Mouse (Mus musculus): ENCODE results near the gene Cilp2. TPM values are rescaled to one million over a fixed set of nuclear protein-coding genes. Genes with fewer than 3 reads are reported as not detected.

The Cilp2 gene
- total and polyA plus RNA-seq, 3 experiments, result 1.5 to 16.8 (median 1.9) TPM

GRCm38 (mm10) chr8:69876967-69877366 is 10.5 kb downstream of the Cilp2 start:
- H3K9ac ChIP-seq (ENCODE audit: low read depth, low read length), result no peak overlapping the region
- intact Hi-C loops (cut with DNase I), result no loop called here
- H3K27me3 ChIP-seq (ENCODE audit: control insufficient read depth, insufficient read depth, low read length), result peaks cover 13% of the 10 kb centered on the region
- TF ChIP-seq POLR2A (IDR thresholded peaks at IDR 0.05; ENCODE audit: insufficient read depth, low read depth, low read length), result no peak
- no peak for TF ChIP-seq EP300 (IDR thresholded peaks at IDR 0.05; ENCODE audit: insufficient read depth, low read depth, low read length)
- TF ChIP-seq CTCF (IDR thresholded peaks at IDR 0.05), result no peak
- no peaks in the 10 kb centered on the region for H3K79me2 ChIP-seq (replicated peaks; ENCODE audit: control insufficient read depth, insufficient read depth, low read length)
- no peak for DNase-seq
- H3K4me3 ChIP-seq, result no peak overlapping the region
- WGBS, result 79% methylated on average over 10 of the region's 10 CpGs
- no peaks in the 10 kb centered on the region for H3K4me1 ChIP-seq (ENCODE audit: control insufficient read depth, insufficient read depth, low read length)
- H3K36me3 ChIP-seq (ENCODE audit: control insufficient read depth, insufficient read depth, low read length), result no peaks in the 10 kb centered on the region
- no peak overlapping the region for H3K27ac ChIP-seq

GRCm38 (mm10) chr8:69876097-69876496 is 11.4 kb downstream of the Cilp2 start:
- WGBS, result 46% methylated on average over 10 of the region's 10 CpGs
- no peaks in the 10 kb centered on the region for H3K36me3 ChIP-seq (ENCODE audit: control insufficient read depth, insufficient read depth, low read length)
- H3K27ac ChIP-seq, result no peak overlapping the region
- intact Hi-C loops (cut with DNase I), result no loop called here
- no peaks in the 10 kb centered on the region for H3K79me2 ChIP-seq (replicated peaks; ENCODE audit: control insufficient read depth, insufficient read depth, low read length)
- no peak for DNase-seq
- no peak overlapping the region for H3K4me3 ChIP-seq
- peaks cover 4% of the 10 kb centered on the region for H3K27me3 ChIP-seq (ENCODE audit: control insufficient read depth, insufficient read depth, low read length)
- no peaks in the 10 kb centered on the region for H3K4me1 ChIP-seq (ENCODE audit: control insufficient read depth, insufficient read depth, low read length)
- H3K9ac ChIP-seq (ENCODE audit: low read depth, low read length), result no peak overlapping the region
- TF ChIP-seq POLR2A (IDR thresholded peaks at IDR 0.05; ENCODE audit: insufficient read depth, low read depth, low read length), result no peak
- TF ChIP-seq EP300 (IDR thresholded peaks at IDR 0.05; ENCODE audit: insufficient read depth, low read depth, low read length), result no peak
- TF ChIP-seq CTCF (IDR thresholded peaks at IDR 0.05), result no peak

- DNase-seq, result no peak
- intact Hi-C loops (cut with DNase I), result loop anchor here (1.0 to 2.0 kb wide), 4 partner anchors 17 to 296 kb away; no protein-coding TSS in a partner anchor
- WGBS, result 72% methylated on average over 13 of the region's 13 CpGs
- Histone ChIP-seq H3K79me2 (replicated peaks; ENCODE audit: control insufficient read depth, insufficient read depth, low read length) (no peaks in the 10 kb centered on the region), H3K4me3 (no peak overlapping the region), H3K27me3 (ENCODE audit: control insufficient read depth, insufficient read depth, low read length) (no peaks in the 10 kb centered on the region), H3K27ac (no peak overlapping the region), H3K36me3 (ENCODE audit: control insufficient read depth, insufficient read depth, low read length) (no peaks in the 10 kb centered on the region), H3K9ac (ENCODE audit: low read depth, low read length) (no peak overlapping the region), H3K4me1 (ENCODE audit: control insufficient read depth, insufficient read depth, low read length) (no peaks in the 10 kb centered on the region)
- TF ChIP-seq EP300 (IDR thresholded peaks at IDR 0.05; ENCODE audit: insufficient read depth, low read depth, low read length) (no peak), POLR2A (IDR thresholded peaks at IDR 0.05; ENCODE audit: insufficient read depth, low read depth, low read length) (no peak), CTCF (IDR thresholded peaks at IDR 0.05) (no peak)
Observed at GRCm38 (mm10) chr8:69874654-69875053, 12.8 kb downstream of the Cilp2 start.

DNA sequence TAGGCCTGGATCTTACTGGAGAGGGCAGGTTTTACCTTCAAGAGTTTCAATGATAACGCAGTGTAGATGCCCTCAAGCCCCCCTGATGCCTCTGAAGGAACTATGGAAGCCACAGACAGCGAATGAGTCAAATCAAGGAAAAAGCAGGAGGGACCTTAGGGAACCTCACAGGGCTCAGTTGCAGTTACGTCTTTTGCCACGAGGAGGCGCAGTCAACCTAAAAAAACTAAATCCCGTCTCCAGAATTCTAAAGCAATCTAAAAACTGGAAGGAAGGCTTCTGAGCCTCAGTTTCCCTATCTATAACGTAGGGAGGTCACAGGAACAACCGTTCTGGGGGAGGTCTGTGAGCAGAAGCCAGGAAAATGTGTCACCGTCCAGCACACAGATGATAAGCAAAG is 13.3 kb downstream of the Cilp2 start:
- Histone ChIP-seq H3K27ac (no peak overlapping the region), H3K4me1 (ENCODE audit: control insufficient read depth, insufficient read depth, low read length) (no peaks in the 10 kb centered on the region), H3K79me2 (replicated peaks; ENCODE audit: control insufficient read depth, insufficient read depth, low read length) (no peaks in the 10 kb centered on the region), H3K4me3 (no peak overlapping the region), H3K36me3 (ENCODE audit: control insufficient read depth, insufficient read depth, low read length) (no peaks in the 10 kb centered on the region), H3K27me3 (ENCODE audit: control insufficient read depth, insufficient read depth, low read length) (no peaks in the 10 kb centered on the region), H3K9ac (ENCODE audit: low read depth, low read length) (no peak overlapping the region)
- TF ChIP-seq POLR2A (IDR thresholded peaks at IDR 0.05; ENCODE audit: insufficient read depth, low read depth, low read length) (no peak), EP300 (IDR thresholded peaks at IDR 0.05; ENCODE audit: insufficient read depth, low read depth, low read length) (0 out of 2 replicates have a peak, but pooled peaks have one; percentile 41), CTCF (IDR thresholded peaks at IDR 0.05) (peak; percentile 99)
- 8% methylated on average over 9 of the region's 9 CpGs for WGBS
- DNase-seq, result peak; percentile 51 to 78
- intact Hi-C loops (cut with DNase I), result loop anchor here (1.0 to 2.0 kb wide), 4 partner anchors 17 to 297 kb away; no protein-coding TSS in a partner anchor

DNA sequence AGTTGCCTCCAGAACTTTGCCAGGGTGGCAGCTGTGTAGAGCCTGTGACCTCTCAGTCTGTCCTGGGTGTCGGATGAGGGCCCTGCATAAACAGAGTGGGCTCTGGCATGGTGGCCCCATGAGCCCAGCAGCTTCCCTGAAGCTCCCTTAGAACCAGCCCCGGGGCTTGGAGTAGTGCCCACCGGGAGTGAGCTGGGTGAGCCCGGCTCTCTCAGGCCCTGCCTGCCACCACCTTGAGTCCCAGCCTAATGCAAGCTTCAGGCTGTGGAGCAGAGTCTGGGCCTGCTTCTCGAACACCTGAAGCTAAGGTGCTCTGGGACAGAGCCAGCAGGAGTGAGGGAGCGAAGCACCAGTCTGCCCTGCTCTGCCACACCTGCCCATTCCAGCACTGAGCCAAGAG is 16.6 kb downstream of the Cilp2 start:
- H3K27ac ChIP-seq, result no peak overlapping the region
- intact Hi-C loops (cut with DNase I), result no loop called here
- no peaks in the 10 kb centered on the region for H3K27me3 ChIP-seq (ENCODE audit: control insufficient read depth, insufficient read depth, low read length)
- H3K4me1 ChIP-seq (ENCODE audit: control insufficient read depth, insufficient read depth, low read length), result peaks cover 2% of the 10 kb centered on the region; the same call in 1 of the 2 replicates
- H3K4me3 ChIP-seq, result no peak overlapping the region
- 84% methylated on average over 6 of the region's 6 CpGs for WGBS
- no peaks in the 10 kb centered on the region for H3K36me3 ChIP-seq (ENCODE audit: control insufficient read depth, insufficient read depth, low read length)
- no peak overlapping the region for H3K9ac ChIP-seq (ENCODE audit: low read depth, low read length)
- no peaks in the 10 kb centered on the region for H3K79me2 ChIP-seq (replicated peaks; ENCODE audit: control insufficient read depth, insufficient read depth, low read length)
- TF ChIP-seq POLR2A (IDR thresholded peaks at IDR 0.05; ENCODE audit: insufficient read depth, low read depth, low read length), result no peak
- TF ChIP-seq EP300 (IDR thresholded peaks at IDR 0.05; ENCODE audit: insufficient read depth, low read depth, low read length), result no peak
- TF ChIP-seq CTCF (IDR thresholded peaks at IDR 0.05), result no peak
- no peak for DNase-seq

- Histone ChIP-seq H3K27me3 (ENCODE audit: control insufficient read depth, insufficient read depth, low read length) (no peaks in the 10 kb centered on the region), H3K36me3 (ENCODE audit: control insufficient read depth, insufficient read depth, low read length) (no peaks in the 10 kb centered on the region), H3K4me3 (no peak overlapping the region), H3K4me1 (ENCODE audit: control insufficient read depth, insufficient read depth, low read length) (peaks cover 2% of the 10 kb centered on the region; the same call in 1 of the 2 replicates), H3K27ac (no peak overlapping the region), H3K79me2 (replicated peaks; ENCODE audit: control insufficient read depth, insufficient read depth, low read length) (no peaks in the 10 kb centered on the region), H3K9ac (ENCODE audit: low read depth, low read length) (no peak overlapping the region)
- TF ChIP-seq CTCF (IDR thresholded peaks at IDR 0.05), result no peak
- intact Hi-C loops (cut with DNase I), result no loop called here
- no peak for DNase-seq
- WGBS, result 84% methylated on average over 11 of the region's 11 CpGs
Observed at GRCm38 (mm10) chr8:69870003-69870765, 17.3 kb downstream of the Cilp2 start.
